Mouse (Mus musculus) kidney, adult 2 months (tissue): ENCODE results near the gene Myh7.

Experiments
- CTCF ChIP-seq: fragments of 200-500 bp; conservative IDR thresholded peaks from 2 replicates; pipeline ENCODE4 v1.5.1; 2011; ENCODE audit warnings: low read depth, mild to moderate bottlenecking, control low read depth, low read length, moderate library complexity, mixed read lengths; ENCODE audit not compliant: insufficient read depth, insufficient read length
- POLR2A ChIP-seq: fragments of 200-500 bp; IDR thresholded peaks from one replicate; pipeline ENCODE4 v1.6.1; 2011; ENCODE audit warnings: low read depth, low read length, control low read depth

- TF ChIP-seq POLR2A (no peak), CTCF (no peak)
Measured at GRCm38 (mm10) chr14:54993636-54994035, 790 bp downstream of the Myh7 start.
